Mouse (Mus musculus) lung, adult 2 months (tissue): ENCODE measurements at regions not wholly inside any gene's neighbourhood (a gene's known extent, or its start where the extent isn't known, plus 50 kb on each side); places are given as distances from the start of the nearest gene placed in this dataset.

Source experiments
- CTCF ChIP-seq: fragments of 200-500 bp; IDR thresholded peaks from 2 replicates; pipeline ENCODE4 v1.5.1; 2011; ENCODE audit warnings: mild to moderate bottlenecking, low read length, control low read depth; ENCODE audit not compliant: insufficient read depth
- POLR2A ChIP-seq: fragments of 200-500 bp; IDR thresholded peaks from 2 replicates; pipeline ENCODE4 v1.6.1; 2011; ENCODE audit warnings: low read depth, mild to moderate bottlenecking, control low read depth, low read length, borderline replicate concordance; ENCODE audit errors: extremely low read depth

- TF ChIP-seq CTCF (no peak), POLR2A (no peak)
Measured at GRCm38 (mm10) chr15:38359053-38359452, 933.7 kb downstream of the 4930447A16Rik start.
